Mouse (Mus musculus) CH12.LX (cell line): ENCODE results near the gene Larp4. TPM values are rescaled to one million over a fixed set of nuclear protein-coding genes. Genes with fewer than 3 reads are reported as not detected.

ENCODE experiments used
- DNase-seq: peaks from one replicate; pipeline ENCODE4 v3.0.0-alpha.2; 2013; ENCODE audit errors: extremely low read depth
- H3K27ac ChIP-seq: 2 replicates; pipeline ENCODE4 v1.5.1; 2012; ENCODE audit warnings: low read depth, mild to moderate bottlenecking, control low read depth, moderate library complexity; ENCODE audit not compliant: insufficient read depth
- H3K27me3 ChIP-seq: replicated peaks from 2 replicates; pipeline ENCODE3; 2012; ENCODE audit warnings: inconsistent platforms
- H3K36me3 ChIP-seq, 2 experiments: replicated peaks in 1 of 2; 2 replicates each; pipeline versions ENCODE3 to v1.6.1; 2012; ENCODE audit warnings: inconsistent platforms in 1 of 2, low read length in 1 of 2, mild to moderate bottlenecking in 1 of 2, mixed read lengths in 1 of 2, moderate library complexity in 1 of 2; ENCODE audit not compliant: control insufficient read depth in 1 of 2, insufficient read depth in 1 of 2
- H3K4me1 ChIP-seq, 2 experiments: 2 replicates each; pipeline ENCODE4 v1.6.1; 2012; ENCODE audit warnings: inconsistent platforms in 1 of 2, moderate library complexity in 1 of 2; ENCODE audit not compliant: insufficient read depth in 2 of 2, control insufficient read depth in 1 of 2
- H3K4me2 ChIP-seq: 2 replicates; pipeline ENCODE4 v1.6.1; 2012; ENCODE audit warnings: low read depth, mild to moderate bottlenecking, control low read depth; ENCODE audit not compliant: poor library complexity, insufficient read depth, severe bottlenecking
- H3K4me3 ChIP-seq, 3 experiments: fragments of 150-350 bp in 1 of 3; sonication (generic) in 1 of 3; replicated peaks in 1 of 3; 2 replicates each; pipeline versions ENCODE3 to v1.5.1; 2011 to 2012; ENCODE audit warnings: low read depth in 2 of 3, low read length in 2 of 3, mild to moderate bottlenecking in 2 of 3, moderate library complexity in 2 of 3, control low read depth in 1 of 3, improper control_type of control experiment in 1 of 3, inconsistent platforms in 1 of 3, mixed read lengths in 1 of 3; ENCODE audit not compliant: poor library complexity in 1 of 3
- H3K79me2 ChIP-seq: replicated peaks from 2 replicates; pipeline ENCODE4 v1.6.1; 2012; ENCODE audit warnings: mild to moderate bottlenecking, moderate library complexity; ENCODE audit not compliant: control insufficient read depth, poor library complexity, insufficient read depth, severe bottlenecking; ENCODE audit errors: extremely low read depth
- H3K9ac ChIP-seq: 2 replicates; pipeline ENCODE4 v1.6.1; 2012; ENCODE audit warnings: low read depth, mild to moderate bottlenecking, control low read depth, moderate library complexity; ENCODE audit not compliant: insufficient read depth
- H3K9me3 ChIP-seq: replicated peaks from 2 replicates; pipeline ENCODE3; 2012; ENCODE audit warnings: low read length, inconsistent platforms, mixed read lengths
- BHLHE40 ChIP-seq: IDR thresholded peaks from 2 replicates; pipeline ENCODE4 v1.6.1; 2011; ENCODE audit warnings: mild to moderate bottlenecking, low read depth, low read length, improper control_type of control experiment
- E2F4 ChIP-seq: IDR thresholded peaks from 2 replicates; pipeline ENCODE4 v1.6.1; 2011; ENCODE audit warnings: low read depth, low read length, improper control_type of control experiment; ENCODE audit not compliant: insufficient replicate concordance
- GABPA ChIP-seq: IDR thresholded peaks from 2 replicates; pipeline ENCODE4 v1.6.1; 2012; ENCODE audit warnings: low read depth, low read length, improper control_type of control experiment, inconsistent platforms; ENCODE audit not compliant: insufficient replicate concordance
- IRF4 ChIP-seq: IDR thresholded peaks from 2 replicates; pipeline ENCODE4 v1.6.1; 2014; ENCODE audit warnings: low read depth, mild to moderate bottlenecking, inconsistent platforms, low read length, improper control_type of control experiment
- MAZ ChIP-seq: IDR thresholded peaks from 2 replicates; pipeline ENCODE4 v1.6.1; 2012; ENCODE audit warnings: low read depth, mild to moderate bottlenecking, inconsistent platforms, low read length, improper control_type of control experiment, moderate library complexity
- MEF2A ChIP-seq: IDR thresholded peaks from 2 replicates; pipeline ENCODE4 v1.6.1; 2014; ENCODE audit warnings: low read depth, mild to moderate bottlenecking, inconsistent platforms, low read length, improper control_type of control experiment, borderline replicate concordance
- NRF1 ChIP-seq: IDR thresholded peaks from 2 replicates; pipeline ENCODE4 v1.6.1; 2014; ENCODE audit warnings: low read depth, mild to moderate bottlenecking, inconsistent platforms, low read length, improper control_type of control experiment, moderate library complexity
- PAX5 ChIP-seq: IDR thresholded peaks from 2 replicates; pipeline ENCODE4 v1.6.1; 2012; ENCODE audit warnings: low read length, inconsistent platforms, mixed read lengths
- POLR2AphosphoS2 ChIP-seq: IDR thresholded peaks from 2 replicates; pipeline ENCODE4 v1.6.1; 2011; ENCODE audit warnings: low read depth, low read length, improper control_type of control experiment
- SIN3A ChIP-seq: IDR thresholded peaks from 2 replicates; pipeline ENCODE4 v1.6.1; 2012; ENCODE audit warnings: low read length, improper control_type of control experiment, inconsistent platforms
- TBP ChIP-seq: conservative IDR thresholded peaks from 2 replicates; pipeline ENCODE4 v1.6.1; 2011; ENCODE audit warnings: low read depth, low read length, improper control_type of control experiment
- TCF12 ChIP-seq: IDR thresholded peaks from 2 replicates; pipeline ENCODE4 v1.6.1; 2014; ENCODE audit warnings: low read depth, mild to moderate bottlenecking, inconsistent platforms, low read length, improper control_type of control experiment
- UBTF ChIP-seq: IDR thresholded peaks from 2 replicates; pipeline ENCODE4 v1.6.1; 2012; ENCODE audit warnings: low read depth, mild to moderate bottlenecking, inconsistent platforms, low read length, improper control_type of control experiment, moderate library complexity
- USF1 ChIP-seq: IDR thresholded peaks from 2 replicates; pipeline ENCODE4 v1.6.1; 2014; ENCODE audit warnings: low read depth, mild to moderate bottlenecking, inconsistent platforms, low read length, improper control_type of control experiment
- USF2 ChIP-seq: conservative IDR thresholded peaks from 2 replicates; pipeline ENCODE4 v1.6.1; 2011; ENCODE audit warnings: low read depth, low read length, improper control_type of control experiment
- dilution Hi-C: fragments of 300-500 bp; cut with MboI; formaldehyde crosslinking; loops from 2 replicates; pipeline ENCODE4 v1.14.3; 2020; ENCODE audit warnings: low sequenced_read_pairs; ENCODE audit not compliant: extremely low pct_unique_long_range_greater_than_20kb, extremely low pct_ligation_motif_present
- in situ Hi-C: fragments of 300-500 bp; cut with MboI; formaldehyde crosslinking; loops from 3 replicates; pipeline ENCODE4 v1.14.3; 2019; ENCODE audit warnings: low sequenced_read_pairs, low pct_ligation_motif_present, low pct_unique_long_range_greater_than_20kb, mixed read lengths
- polyA plus RNA-seq: library from polyadenylated mRNA; unstranded; fragments of >175 nt; gene quantifications from 2 replicates; pipeline ENCODE4 v1.2.1, GENCODE M21; 2012; ENCODE audit warnings: low read depth; ENCODE audit not compliant: insufficient read length
- total RNA-seq, 2 experiments: library from RNA; depleted of rRNA; stranded (reverse); fragments of 300-350 nt in 1 of 2; fragments of >200 nt in 1 of 2; gene quantifications; 2 replicates each; pipeline ENCODE4 v1.2.3; 2012 to 2014

Larp4 gene
- total and polyA plus RNA-seq, 3 experiments, result 81.9 to 135 (median 96.3) TPM

DNA sequence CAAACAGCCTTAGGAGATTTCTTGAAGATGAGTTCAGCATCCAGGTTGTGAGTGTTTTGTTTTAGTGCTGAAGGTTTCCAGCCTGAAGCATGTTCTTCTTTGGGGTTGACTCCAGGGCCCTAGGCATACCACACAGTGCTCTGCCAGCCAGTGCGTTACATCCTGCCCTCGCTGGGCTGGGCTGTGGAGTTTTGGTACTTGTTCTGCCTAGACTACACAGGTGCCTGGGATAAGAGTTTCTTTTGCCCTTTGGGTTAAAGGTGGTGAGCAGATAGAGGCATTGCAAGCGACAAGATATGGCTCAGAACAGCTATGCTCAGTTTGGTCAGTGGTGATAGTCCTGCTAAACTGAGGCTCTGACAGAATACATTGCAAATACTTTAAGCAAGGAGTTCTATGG lies 88.3 kb downstream of the Larp4 start:
- Histone ChIP-seq H3K4me3 (no peak overlapping the region), H3K79me2 (peaks cover 15% of the 10 kb centered on the region), H3K9ac (no peak overlapping the region), H3K4me1 (peaks cover 38 to 81% of the 10 kb centered on the region in 2 experiments), H3K4me2 (no peak overlapping the region), H3K36me3 (peaks cover 0 to 14% of the 10 kb centered on the region in 2 experiments), H3K9me3 (no peaks in the 10 kb centered on the region)
- in situ Hi-C loops, result no loop called here
- DNase-seq, result no peak
- dilution Hi-C loops, result no loop called here
- no peak for TF ChIP-seq GABPA
- no peak for TF ChIP-seq NRF1
- no peak for TF ChIP-seq SIN3A
- no peak for TF ChIP-seq PAX5
- no peak for TF ChIP-seq MAZ
- TF ChIP-seq USF1, result no peak
- TF ChIP-seq, all 38 proteins: peak for 0
- no peak overlapping the region for H3K27ac ChIP-seq
- H3K27me3 ChIP-seq, result no peaks in the 10 kb centered on the region

DNA sequence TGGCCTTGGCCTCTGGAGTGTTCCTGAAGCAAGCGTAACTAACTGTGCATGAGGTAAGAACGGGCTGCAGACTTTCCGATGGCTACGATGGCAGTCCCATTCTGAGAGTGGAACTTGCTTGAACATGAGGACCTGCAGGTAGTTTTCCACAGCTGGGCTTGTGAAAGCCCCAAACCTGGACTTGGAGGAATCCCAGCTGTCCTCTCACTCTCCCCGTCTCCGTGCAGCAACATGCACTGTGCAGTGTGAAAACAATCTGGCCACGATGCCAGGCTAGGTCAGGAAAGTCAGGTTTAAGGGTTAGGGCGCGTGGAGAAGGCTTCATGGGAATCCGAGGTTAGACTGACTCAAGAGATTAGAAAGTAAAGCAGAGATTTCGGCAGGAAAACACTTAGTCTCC lies 89.0 kb downstream of the Larp4 start:
- no peaks in the 10 kb centered on the region for H3K27me3 ChIP-seq
- no peak overlapping the region for H3K9ac ChIP-seq
- in situ Hi-C loops, result no loop called here
- H3K9me3 ChIP-seq, result no peaks in the 10 kb centered on the region
- TF ChIP-seq USF2 (no peak), BHLHE40 (no peak), TCF12 (0 out of 2 replicates have a peak, but pooled peaks have one; percentile 32), USF1 (no peak), POLR2AphosphoS2 (no peak), UBTF (peak; percentile 35; the same call in 1 of the 2 replicates), E2F4 (no peak), MEF2A (0 out of 2 replicates have a peak, but pooled peaks have one; percentile 18), TBP (no peak), IRF4 (peak; percentile 23; the same call in 1 of the 2 replicates)
- no peak for DNase-seq
- dilution Hi-C loops, result no loop called here
- peaks cover 0 to 12% of the 10 kb centered on the region in 2 experiments for H3K36me3 ChIP-seq
- peaks cover 15% of the 10 kb centered on the region for H3K79me2 ChIP-seq
- H3K4me2 ChIP-seq, result no peak overlapping the region
- peak overlapping the region; percentile 39; the same call in 1 of the 2 replicates for H3K27ac ChIP-seq
- H3K4me3 ChIP-seq, result no peak overlapping the region
- H3K4me1 ChIP-seq, result peaks cover 37 to 82% of the 10 kb centered on the region in 2 experiments
